ENCODE assay signal across 21 mouse cellular contexts in genomic region chr17:25946349-25946748, GRCm38 (mm10). TPM values are rescaled to one million over a fixed set of nuclear protein-coding genes. Genes with fewer than 3 reads are reported as not detected.
DNase-seq lines count a peak whose midpoint lies in the region; ATAC-seq and TF ChIP-seq lines count a peak whose summit lies in the region.
"Had no signal": no experiment of that assay in that cellular context is flagged by ENCODE, and none has a peak within 500 bp of the region (broad histone marks: within the 10 kb centered on the region; RNA-seq: fewer than 3 reads in every experiment).

No protein-coding gene starts in this region.

- H3K4me2 ChIP-seq in heart, embryonic 11.5 days = no peak overlapping the region
- no peak overlapping the region for H3K4me2 ChIP-seq in midbrain, embryonic 14.5 days (ENCODE audit: low read length)
- peak overlapping the region; percentile 27 for H3K4me2 ChIP-seq in liver, postnatal 0 days (ENCODE audit: low read depth, low read length)
- H3K4me2 ChIP-seq: embryonic facial prominence, embryonic 13.5 days; midbrain, embryonic 13.5 days had no signal

- H3K27me3 ChIP-seq in heart, embryonic 11.5 days (ENCODE audit: control insufficient read depth, insufficient read depth, low read length) = peaks cover 18% of the 10 kb centered on the region
- H3K27me3 ChIP-seq in midbrain, embryonic 10.5 days (ENCODE audit: low read depth, poor library complexity, severe bottlenecking) = peaks cover 29% of the 10 kb centered on the region
- H3K27me3 ChIP-seq in midbrain, embryonic 14.5 days (ENCODE audit: control insufficient read depth, insufficient read depth, low read length) = peaks cover 17% of the 10 kb centered on the region
- peaks cover 17% of the 10 kb centered on the region for H3K27me3 ChIP-seq in liver, postnatal 0 days (ENCODE audit: insufficient read depth, low read length)

- WGBS in heart, embryonic 11.5 days (ENCODE audit: insufficient replicate concordance) = 68% methylated on average over 7 of the region's 7 CpGs
- WGBS in midbrain, embryonic 10.5 days = 80% methylated on average over 7 of the region's 7 CpGs
- 76% methylated on average over 7 of the region's 7 CpGs for WGBS in midbrain, embryonic 14.5 days
- WGBS in liver, postnatal 0 days (ENCODE audit: insufficient replicate concordance) = 61% methylated on average over 7 of the region's 7 CpGs

- no peak overlapping the region for H3K4me3 ChIP-seq in heart, embryonic 11.5 days (ENCODE audit: low read depth, low read length)
- H3K4me3 ChIP-seq in midbrain, embryonic 10.5 days = no peak overlapping the region
- no peak overlapping the region for H3K4me3 ChIP-seq in midbrain, embryonic 14.5 days (replicated peaks; ENCODE audit: low read depth, low read length)
- no peak overlapping the region for H3K4me3 ChIP-seq in liver, postnatal 0 days (ENCODE audit: low read depth, low read length)
- H3K4me3 ChIP-seq: embryonic facial prominence, embryonic 13.5 days; midbrain, embryonic 13.5 days had no signal

- 0 out of 2 replicates have a peak, but pooled peaks have one; percentile 20 for TF ChIP-seq EP300 in liver, postnatal 0 days (IDR thresholded peaks at IDR 0.05; ENCODE audit: low read depth)

- peak overlapping the region; percentile 58 for H3K27ac ChIP-seq in heart, embryonic 11.5 days (ENCODE audit: low read depth, low read length)
- peak overlapping the region; percentile 52 for H3K27ac ChIP-seq in midbrain, embryonic 10.5 days (replicated peaks)
- H3K27ac ChIP-seq in midbrain, embryonic 14.5 days (replicated peaks; ENCODE audit: low read depth, low read length) = no peak overlapping the region
- peak overlapping the region; percentile 58 for H3K27ac ChIP-seq in liver, postnatal 0 days (ENCODE audit: low read depth)
- H3K27ac ChIP-seq: embryonic facial prominence, embryonic 13.5 days; midbrain, embryonic 13.5 days had no signal

- no peak for TF ChIP-seq CTCF in liver, postnatal 0 days (IDR thresholded peaks at IDR 0.05; ENCODE audit: low read depth)

- no peaks in the 10 kb centered on the region for H3K36me3 ChIP-seq in heart, embryonic 11.5 days (ENCODE audit: control insufficient read depth, insufficient read depth, low read length)
- no peaks in the 10 kb centered on the region for H3K36me3 ChIP-seq in midbrain, embryonic 10.5 days
- no peaks in the 10 kb centered on the region for H3K36me3 ChIP-seq in midbrain, embryonic 14.5 days (ENCODE audit: control insufficient read depth, insufficient read depth, low read length)
- no peaks in the 10 kb centered on the region for H3K36me3 ChIP-seq in liver, postnatal 0 days (replicated peaks; ENCODE audit: insufficient read depth, low read length)
- H3K36me3 ChIP-seq: embryonic facial prominence, embryonic 13.5 days; midbrain, embryonic 13.5 days had no signal

- no peaks in the 10 kb centered on the region for H3K9me3 ChIP-seq in heart, embryonic 11.5 days (replicated peaks; ENCODE audit: control insufficient read depth, low read length)
- no peaks in the 10 kb centered on the region for H3K9me3 ChIP-seq in midbrain, embryonic 10.5 days (replicated peaks)
- no peaks in the 10 kb centered on the region for H3K9me3 ChIP-seq in midbrain, embryonic 14.5 days (ENCODE audit: control insufficient read depth, low read length)
- H3K9me3 ChIP-seq in liver, postnatal 0 days (ENCODE audit: low read length) = no peaks in the 10 kb centered on the region
- H3K9me3 ChIP-seq: embryonic facial prominence, embryonic 13.5 days; midbrain, embryonic 13.5 days had no signal

- no peak for ATAC-seq in heart, embryonic 11.5 days (replicated peaks; ENCODE audit: insufficient number of reproducible peaks, low FRiP score, low TSS enrichment)
- no peak for ATAC-seq in midbrain, embryonic 14.5 days (ENCODE audit: low FRiP score, low TSS enrichment)
- no peak for ATAC-seq in liver, postnatal 0 days
- ATAC-seq: hindbrain, embryonic 16.5 days; intestine, postnatal 0 days; midbrain, embryonic 13.5 days had no signal

- H3K4me1 ChIP-seq in heart, embryonic 11.5 days (ENCODE audit: control insufficient read depth, insufficient read depth, low read length) = peaks cover 4% of the 10 kb centered on the region
- H3K4me1 ChIP-seq in midbrain, embryonic 10.5 days = peaks cover 54% of the 10 kb centered on the region
- H3K4me1 ChIP-seq in midbrain, embryonic 14.5 days (ENCODE audit: control insufficient read depth, insufficient read depth, low read length) = peaks cover 4% of the 10 kb centered on the region; the same call in 1 of the 2 replicates
- peaks cover 46% of the 10 kb centered on the region for H3K4me1 ChIP-seq in liver, postnatal 0 days (ENCODE audit: insufficient read depth)

- H3K9ac ChIP-seq in heart, embryonic 11.5 days (ENCODE audit: low read depth, low read length) = no peak overlapping the region
- H3K9ac ChIP-seq in midbrain, embryonic 14.5 days (replicated peaks; ENCODE audit: low read length) = no peak overlapping the region
- no peak overlapping the region; the same call in 1 of the 2 replicates for H3K9ac ChIP-seq in liver, postnatal 0 days (replicated peaks)
- H3K9ac ChIP-seq: embryonic facial prominence, embryonic 13.5 days; midbrain, embryonic 13.5 days had no signal

- no peak for DNase-seq in heart, adult 18-20 months
- no peak for DNase-seq in midbrain, embryonic 10.5 days (ENCODE audit: low spot score)
- DNase-seq in midbrain, embryonic 14.5 days = no peak
- peak; percentile 86 for DNase-seq in liver
- DNase-seq in liver, postnatal 0 days = no peak
- DNase-seq in urinary bladder, adult 2 months (ENCODE audit: low spot score) = no peak
- DNase-seq in thymus, postnatal 0 days (ENCODE audit: low spot score) = no peak
- DNase-seq: B cell, adult 2 months; thymus, postnatal 36 days had no signal

RNA-seq across cellular contexts. Expression of gene Nhlrc4, which starts 1.6 kb away (rescaled TPM):
- polyA plus RNA-seq in heart, embryonic 11.5 days (2014; fragmentation: Nextera tagmentation; extraction: Ambion mirVana) = 0.34 and 0.42 TPM in 2 replicates
- total RNA-seq in heart, adult 18-20 months (2021) = under 1 TPM in 1 of 2 experiments, not detected in 1; 0.21 TPM
- 0.34 TPM in 1 of 2 replicates, not detected in the other for polyA plus RNA-seq in midbrain, embryonic 10.5 days (2016; fragmentation: Nextera tagmentation; extraction: Ambion mirVana)
- polyA plus RNA-seq in midbrain, embryonic 14.5 days (2014; fragmentation: Nextera tagmentation; extraction: Ambion mirVana) = 0.16 and 0.32 TPM in 2 replicates
- polyA plus RNA-seq in liver, postnatal 0 days (2015; fragmentation: Nextera tagmentation; extraction: Ambion mirVana) = 2.0 and 3.8 TPM in 2 replicates
- 0.15 TPM in 1 of 2 replicates, not detected in the other for polyA plus RNA-seq in urinary bladder, adult 2 months (2012; rRNA removed)
- polyA plus RNA-seq in thymus, postnatal 0 days (2015; fragmentation: Nextera tagmentation; extraction: Ambion mirVana) = 0.36 and 0.46 TPM in 2 replicates
- total RNA-seq: adrenal gland, adult 18-20 months; gastrocnemius, postnatal 10 days; heart, postnatal 25 days; left cerebral cortex, postnatal 10 days; megakaryocyte progenitor cell, adult 5-6 weeks had no signal
- polyA plus RNA-seq: embryonic facial prominence, embryonic 13.5 days; intestine, postnatal 0 days; midbrain, embryonic 13.5 days; neural tube, embryonic 14.5 days; small intestine, adult 2 months had no signal

RNA-seq across cellular contexts. Expression of gene Pigq, which starts 1.6 kb away (rescaled TPM):
- polyA plus RNA-seq in heart, embryonic 11.5 days (2014; fragmentation: Nextera tagmentation; extraction: Ambion mirVana) = 71.2 and 77.1 TPM in 2 replicates
- 10 to 100 TPM; 37.8 to 43.4 TPM for total RNA-seq in heart, adult 18-20 months (2021)
- polyA plus RNA-seq in midbrain, embryonic 10.5 days (2016; fragmentation: Nextera tagmentation; extraction: Ambion mirVana) = 64.8 and 67.8 TPM in 2 replicates
- 53.6 and 57.9 TPM in 2 replicates for polyA plus RNA-seq in midbrain, embryonic 14.5 days (2014; fragmentation: Nextera tagmentation; extraction: Ambion mirVana)
- polyA plus RNA-seq in liver, postnatal 0 days (2015; fragmentation: Nextera tagmentation; extraction: Ambion mirVana) = 56.0 and 58.7 TPM in 2 replicates
- polyA plus RNA-seq in urinary bladder, adult 2 months (2012; rRNA removed) = 48.7 and 53.5 TPM in 2 replicates
- polyA plus RNA-seq in thymus, postnatal 0 days (2015; fragmentation: Nextera tagmentation; extraction: Ambion mirVana) = 28.8 and 34.6 TPM in 2 replicates

RNA-seq across cellular contexts. Expression of gene A930017K11Rik, which starts 6.0 kb away (rescaled TPM):
- polyA plus RNA-seq in heart, embryonic 11.5 days (2014; fragmentation: Nextera tagmentation; extraction: Ambion mirVana) = 0.14 and 0.25 TPM in 2 replicates
- under 1 TPM; 0.32 to 0.57 TPM for total RNA-seq in heart, adult 18-20 months (2021)
- 0.06 and 0.19 TPM in 2 replicates for polyA plus RNA-seq in midbrain, embryonic 10.5 days (2016; fragmentation: Nextera tagmentation; extraction: Ambion mirVana)
- polyA plus RNA-seq in midbrain, embryonic 14.5 days (2014; fragmentation: Nextera tagmentation; extraction: Ambion mirVana) = 3.3 and 5.2 TPM in 2 replicates
- not detected in 2 replicates for polyA plus RNA-seq in liver, postnatal 0 days (2015; fragmentation: Nextera tagmentation; extraction: Ambion mirVana)
- polyA plus RNA-seq in urinary bladder, adult 2 months (2012; rRNA removed) = 0.06 and 0.07 TPM in 2 replicates
- not detected in 2 replicates for polyA plus RNA-seq in thymus, postnatal 0 days (2015; fragmentation: Nextera tagmentation; extraction: Ambion mirVana)
- total RNA-seq: adrenal gland, adult 18-20 months; gastrocnemius, postnatal 10 days; left cerebral cortex, postnatal 10 days; megakaryocyte progenitor cell, adult 5-6 weeks had no signal
- polyA plus RNA-seq: small intestine, adult 2 months had no signal

RNA-seq across cellular contexts. Expression of gene Rab40c, which starts 26.8 kb away (rescaled TPM):
- 11.0 and 11.7 TPM in 2 replicates for polyA plus RNA-seq in heart, embryonic 11.5 days (2014; fragmentation: Nextera tagmentation; extraction: Ambion mirVana)
- total RNA-seq in heart, adult 18-20 months (2021) = 10 to 100 TPM; 14.5 to 15.3 TPM
- 29.8 and 33.6 TPM in 2 replicates for polyA plus RNA-seq in midbrain, embryonic 10.5 days (2016; fragmentation: Nextera tagmentation; extraction: Ambion mirVana)
- 29.4 and 46.9 TPM in 2 replicates for polyA plus RNA-seq in midbrain, embryonic 14.5 days (2014; fragmentation: Nextera tagmentation; extraction: Ambion mirVana)
- polyA plus RNA-seq in liver, postnatal 0 days (2015; fragmentation: Nextera tagmentation; extraction: Ambion mirVana) = 6.5 and 7.3 TPM in 2 replicates
- 36.7 and 44.3 TPM in 2 replicates for polyA plus RNA-seq in urinary bladder, adult 2 months (2012; rRNA removed)
- polyA plus RNA-seq in thymus, postnatal 0 days (2015; fragmentation: Nextera tagmentation; extraction: Ambion mirVana) = 14.9 and 20.0 TPM in 2 replicates

RNA-seq across cellular contexts. Expression of gene Capn15, which starts 39.2 kb away (rescaled TPM):
- polyA plus RNA-seq in heart, embryonic 11.5 days (2014; fragmentation: Nextera tagmentation; extraction: Ambion mirVana) = 12.7 and 15.2 TPM in 2 replicates
- 1 to 10 TPM; 6.1 to 8.5 TPM for total RNA-seq in heart, adult 18-20 months (2021)
- 27.6 and 29.5 TPM in 2 replicates for polyA plus RNA-seq in midbrain, embryonic 10.5 days (2016; fragmentation: Nextera tagmentation; extraction: Ambion mirVana)
- 21.1 and 25.7 TPM in 2 replicates for polyA plus RNA-seq in midbrain, embryonic 14.5 days (2014; fragmentation: Nextera tagmentation; extraction: Ambion mirVana)
- polyA plus RNA-seq in liver, postnatal 0 days (2015; fragmentation: Nextera tagmentation; extraction: Ambion mirVana) = 6.6 and 8.3 TPM in 2 replicates
- polyA plus RNA-seq in urinary bladder, adult 2 months (2012; rRNA removed) = 30.1 and 32.4 TPM in 2 replicates
- 15.3 and 17.0 TPM in 2 replicates for polyA plus RNA-seq in thymus, postnatal 0 days (2015; fragmentation: Nextera tagmentation; extraction: Ambion mirVana)
